Mouse (Mus musculus): ENCODE results near the gene Slc35e1. TPM values are rescaled to one million over a fixed set of nuclear protein-coding genes. Genes with fewer than 3 reads are reported as not detected.
A peak's percentile ranks its signal among the peaks of the same experiment; 100 is the strongest.

Slc35e1 gene
- polyA plus RNA-seq, 1 experiment from 2014 or later, result 11.9 TPM

DNA sequence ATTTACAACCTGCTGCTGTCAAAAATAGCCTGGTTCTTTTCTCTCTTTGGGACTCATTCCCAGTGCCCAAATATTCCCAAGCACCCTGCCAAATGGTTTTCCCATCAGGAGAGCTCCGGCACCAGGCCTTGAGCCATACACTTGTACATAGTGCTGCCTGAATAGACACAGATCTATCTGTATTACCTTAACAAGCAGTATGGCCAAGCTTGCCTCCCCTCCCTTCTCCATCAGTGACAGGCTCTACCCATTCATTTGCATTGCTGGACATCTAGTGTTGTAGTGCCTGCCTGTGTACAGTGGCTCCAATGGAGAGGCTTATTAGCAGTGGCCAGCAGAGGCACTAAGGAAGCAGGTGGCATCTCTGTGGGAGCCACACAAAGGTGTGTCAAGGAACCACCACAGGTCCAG is 8.1 kb upstream of the Slc35e1 start:
- H3K4me3 ChIP-seq, result no peak overlapping the region
- WGBS, result 78% methylated on average over 1 of the region's 1 CpGs
- no peak for ATAC-seq (ENCODE audit: extremely low read depth, insufficient number of reproducible peaks, low FRiP score, low TSS enrichment)
- no peaks in the 10 kb centered on the region for H3K27me3 ChIP-seq (replicated peaks)
- no peaks in the 10 kb centered on the region for H3K9me3 ChIP-seq
- H3K4me1 ChIP-seq, result peaks cover 61% of the 10 kb centered on the region
- no peak overlapping the region for H3K9ac ChIP-seq
- peak overlapping the region; percentile 80; the same call in 1 of the 2 replicates for H3K27ac ChIP-seq (replicated peaks)
- H3K4me2 ChIP-seq, result no peak overlapping the region
- peaks cover 25% of the 10 kb centered on the region for H3K36me3 ChIP-seq

DNA sequence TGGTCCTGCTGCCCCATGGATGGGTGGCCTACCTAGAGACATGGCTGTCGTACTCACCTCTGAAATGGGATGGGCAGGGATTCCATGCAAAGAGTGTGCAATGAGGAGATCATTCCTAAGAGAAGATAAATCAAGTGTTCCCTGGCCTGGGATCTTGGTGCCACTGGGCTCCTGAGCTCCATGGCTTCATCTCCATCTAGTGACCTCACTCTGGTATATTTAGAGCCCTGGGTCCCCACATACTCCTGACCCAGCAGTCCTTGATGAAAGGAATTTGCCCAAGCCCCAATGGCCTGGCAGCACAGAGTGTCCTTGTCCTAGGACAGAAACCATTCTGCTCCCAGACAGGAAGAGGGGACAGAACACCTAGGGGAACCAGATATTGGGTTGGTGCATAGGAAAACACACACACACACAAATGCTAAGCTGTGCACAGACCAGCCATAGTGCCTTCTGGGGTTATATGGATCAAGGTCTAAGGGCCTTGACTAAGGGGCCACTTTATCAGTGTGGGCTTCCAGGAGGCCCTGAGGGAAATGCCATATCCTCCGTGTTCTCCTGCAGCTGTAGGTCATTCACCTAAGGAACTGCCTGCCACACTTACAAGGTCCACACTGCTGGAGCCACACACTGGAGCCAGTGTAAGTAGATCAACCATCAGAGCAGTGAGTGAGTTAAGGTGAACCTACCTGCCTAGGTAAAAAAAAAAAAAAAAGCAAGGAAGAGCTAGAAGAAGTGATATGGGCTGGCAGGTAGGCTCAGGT is 7.3 kb upstream of the Slc35e1 start:
- Histone ChIP-seq H3K27ac (replicated peaks) (peak overlapping the region; percentile 80), H3K9me3 (no peaks in the 10 kb centered on the region), H3K27me3 (replicated peaks) (no peaks in the 10 kb centered on the region), H3K4me2 (0 out of 2 replicates have a peak overlapping the region, but pooled peaks have one; percentile 9), H3K9ac (peak overlapping the region; percentile 11; the same call in 1 of the 2 replicates), H3K4me3 (no peak overlapping the region), H3K36me3 (peaks cover 33% of the 10 kb centered on the region), H3K4me1 (peaks cover 53% of the 10 kb centered on the region)
- 68% methylated on average over 2 of the region's 2 CpGs for WGBS
- 0 out of 2 replicates have a peak, but pooled peaks have one; percentile 6 for ATAC-seq (ENCODE audit: extremely low read depth, insufficient number of reproducible peaks, low FRiP score, low TSS enrichment)

DNA sequence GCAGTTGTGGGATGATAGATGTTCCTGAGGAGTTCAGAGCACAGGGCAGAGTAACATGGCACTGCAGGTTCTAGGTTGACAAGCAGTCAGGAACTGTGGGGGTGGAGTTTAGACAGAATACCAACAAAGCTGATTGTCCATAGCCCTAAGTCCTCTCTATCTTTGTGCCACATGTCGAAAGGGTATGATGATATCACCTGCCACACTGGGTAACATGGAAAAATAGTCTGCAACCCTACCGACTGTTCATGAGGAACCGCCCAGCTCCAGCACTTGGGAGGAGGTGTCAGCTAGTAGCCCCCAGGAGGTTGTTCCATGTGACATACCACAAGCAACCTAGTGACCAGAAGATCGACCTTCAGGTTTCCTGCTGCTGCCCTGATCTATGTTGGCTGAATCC is 6.1 kb upstream of the Slc35e1 start:
- Histone ChIP-seq H3K9ac (0 out of 2 replicates have a peak overlapping the region, but pooled peaks have one; percentile 7), H3K27ac (replicated peaks) (peak overlapping the region; percentile 80; the same call in 1 of the 2 replicates), H3K27me3 (replicated peaks) (no peaks in the 10 kb centered on the region), H3K4me1 (peaks cover 49% of the 10 kb centered on the region), H3K9me3 (no peaks in the 10 kb centered on the region), H3K36me3 (peaks cover 36% of the 10 kb centered on the region), H3K4me2 (no peak overlapping the region), H3K4me3 (no peak overlapping the region)
- ATAC-seq (ENCODE audit: extremely low read depth, insufficient number of reproducible peaks, low FRiP score, low TSS enrichment), result no peak
- WGBS, result 82% methylated on average over 4 of the region's 4 CpGs

DNA sequence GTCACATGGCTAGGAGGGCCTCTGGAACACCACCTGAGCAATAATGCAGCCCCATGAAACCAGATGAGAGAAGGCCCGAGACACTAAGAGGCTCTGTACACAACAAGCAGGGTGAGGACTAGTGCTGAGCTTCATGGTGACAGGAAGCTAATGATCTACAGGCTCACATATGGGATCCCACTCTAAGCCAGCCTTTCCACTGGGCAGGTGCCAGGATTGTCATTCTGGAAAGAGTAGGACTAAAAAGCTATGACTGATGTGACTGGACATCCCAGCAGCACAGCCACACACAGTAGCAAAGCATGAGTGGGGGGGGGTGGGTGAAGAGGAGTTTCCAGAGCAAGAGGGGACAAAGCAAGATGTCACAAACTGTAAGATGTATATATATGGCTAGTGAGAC is 5.5 kb upstream of the Slc35e1 start:
- Histone ChIP-seq H3K36me3 (peaks cover 36% of the 10 kb centered on the region), H3K4me3 (no peak overlapping the region), H3K27me3 (replicated peaks) (no peaks in the 10 kb centered on the region), H3K9me3 (no peaks in the 10 kb centered on the region), H3K4me2 (no peak overlapping the region), H3K27ac (replicated peaks) (no peak overlapping the region), H3K4me1 (peaks cover 47% of the 10 kb centered on the region), H3K9ac (no peak overlapping the region)
- ATAC-seq (ENCODE audit: extremely low read depth, insufficient number of reproducible peaks, low FRiP score, low TSS enrichment), result no peak
- WGBS, result 71% methylated on average over 1 of the region's 1 CpGs

DNA sequence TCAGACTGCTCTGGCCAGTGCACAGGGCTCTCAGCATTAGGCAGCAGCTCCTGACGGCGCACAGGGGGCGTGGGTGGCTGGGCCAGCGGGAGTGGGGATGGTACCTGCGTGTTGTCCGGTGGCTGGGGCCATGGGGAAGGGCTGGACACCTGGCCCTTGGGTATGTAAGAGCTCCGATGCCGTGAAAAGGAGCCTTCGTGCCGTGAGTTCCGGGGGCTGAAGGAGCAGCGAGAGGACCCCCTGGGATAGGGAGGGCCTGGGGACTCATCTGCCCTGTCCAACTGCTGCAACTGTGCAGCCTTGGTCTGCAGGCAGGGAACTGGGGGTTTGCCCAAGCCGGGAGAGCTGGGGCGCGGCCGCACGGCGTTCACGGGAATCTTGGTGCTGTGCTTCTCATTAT is 3.8 kb upstream of the Slc35e1 start:
- Histone ChIP-seq H3K9ac (no peak overlapping the region), H3K9me3 (no peaks in the 10 kb centered on the region), H3K27ac (replicated peaks) (no peak overlapping the region), H3K4me2 (no peak overlapping the region), H3K27me3 (replicated peaks) (no peaks in the 10 kb centered on the region), H3K36me3 (peaks cover 32% of the 10 kb centered on the region), H3K4me1 (peaks cover 46% of the 10 kb centered on the region), H3K4me3 (no peak overlapping the region)
- no peak for ATAC-seq (ENCODE audit: extremely low read depth, insufficient number of reproducible peaks, low FRiP score, low TSS enrichment)
- WGBS, result 88% methylated on average over 19 of the region's 19 CpGs

DNA sequence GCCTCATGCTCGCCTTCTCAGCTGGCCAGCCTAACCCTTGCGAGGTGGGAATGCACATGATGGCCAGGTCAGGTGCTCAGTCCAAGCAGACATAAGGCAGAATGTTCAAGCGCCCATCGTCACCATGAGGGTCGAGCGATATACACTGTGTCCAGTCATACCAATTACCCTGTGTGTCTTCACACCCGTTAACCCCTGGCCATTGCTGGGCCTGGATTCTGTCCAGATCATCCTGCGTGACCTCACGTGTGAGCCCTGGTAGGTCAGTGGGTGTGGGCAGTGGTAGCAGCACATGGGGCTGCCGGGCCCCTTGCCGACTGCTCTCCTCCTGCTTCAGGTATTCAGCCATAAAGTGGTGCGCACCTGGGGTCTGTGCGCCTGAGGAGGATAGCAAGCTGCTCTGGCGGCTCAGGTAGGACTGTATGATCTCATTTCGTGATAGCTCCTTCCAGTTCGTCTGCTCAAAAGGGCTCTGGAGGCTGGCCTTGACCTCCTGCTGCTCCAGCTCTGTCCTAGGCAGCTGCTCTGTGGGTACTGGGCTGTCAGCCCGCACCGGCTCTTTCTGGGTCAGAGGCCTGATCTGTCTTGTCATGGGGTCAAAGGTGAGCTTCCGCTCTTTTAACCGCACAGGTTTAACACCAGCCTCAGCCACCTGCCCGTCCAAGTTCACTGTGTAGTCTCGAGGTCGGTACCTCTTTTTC is 3.1 kb upstream of the Slc35e1 start:
- Histone ChIP-seq H3K27ac (replicated peaks) (no peak overlapping the region), H3K9me3 (no peaks in the 10 kb centered on the region), H3K27me3 (replicated peaks) (no peaks in the 10 kb centered on the region), H3K9ac (no peak overlapping the region), H3K4me2 (no peak overlapping the region), H3K4me3 (no peak overlapping the region), H3K36me3 (peaks cover 32% of the 10 kb centered on the region), H3K4me1 (peaks cover 47% of the 10 kb centered on the region)
- 86% methylated on average over 23 of the region's 23 CpGs for whole genome bisulfite sequencing
- ATAC-seq (ENCODE audit: extremely low read depth, insufficient number of reproducible peaks, low FRiP score, low TSS enrichment), result no peak

DNA sequence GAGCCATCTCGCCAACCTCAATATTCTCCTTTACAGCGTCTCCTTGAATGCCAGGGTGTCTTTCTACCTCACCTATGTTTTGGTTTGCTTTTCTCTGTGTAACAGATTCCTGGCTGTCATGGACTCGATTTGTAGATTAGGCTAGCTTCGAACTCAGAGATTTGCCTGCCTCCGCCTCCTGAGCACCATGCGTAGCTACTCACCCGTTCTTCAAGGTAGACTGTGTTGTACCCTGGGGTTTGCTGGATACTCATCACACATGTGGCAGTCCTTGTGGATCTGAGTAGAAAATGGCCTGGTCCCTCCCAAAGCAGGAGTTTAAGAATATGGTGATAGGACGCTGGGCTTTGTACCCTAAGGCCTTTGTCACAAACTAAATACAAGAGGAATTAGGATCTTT is 967 bp upstream of the Slc35e1 start:
- peaks cover 44% of the 10 kb centered on the region for H3K36me3 ChIP-seq
- no peaks in the 10 kb centered on the region for H3K9me3 ChIP-seq
- H3K27ac ChIP-seq (replicated peaks), result peak overlapping the region; percentile 68
- peak overlapping the region; percentile 85 for H3K9ac ChIP-seq
- peak overlapping the region; percentile 91 for H3K4me2 ChIP-seq
- H3K4me1 ChIP-seq, result peaks cover 30% of the 10 kb centered on the region
- no peak for ATAC-seq (ENCODE audit: extremely low read depth, insufficient number of reproducible peaks, low FRiP score, low TSS enrichment)
- peak overlapping the region; percentile 97 for H3K4me3 ChIP-seq
- WGBS, result 10% methylated on average over 8 of the region's 8 CpGs
- no peaks in the 10 kb centered on the region for H3K27me3 ChIP-seq (replicated peaks)

DNA sequence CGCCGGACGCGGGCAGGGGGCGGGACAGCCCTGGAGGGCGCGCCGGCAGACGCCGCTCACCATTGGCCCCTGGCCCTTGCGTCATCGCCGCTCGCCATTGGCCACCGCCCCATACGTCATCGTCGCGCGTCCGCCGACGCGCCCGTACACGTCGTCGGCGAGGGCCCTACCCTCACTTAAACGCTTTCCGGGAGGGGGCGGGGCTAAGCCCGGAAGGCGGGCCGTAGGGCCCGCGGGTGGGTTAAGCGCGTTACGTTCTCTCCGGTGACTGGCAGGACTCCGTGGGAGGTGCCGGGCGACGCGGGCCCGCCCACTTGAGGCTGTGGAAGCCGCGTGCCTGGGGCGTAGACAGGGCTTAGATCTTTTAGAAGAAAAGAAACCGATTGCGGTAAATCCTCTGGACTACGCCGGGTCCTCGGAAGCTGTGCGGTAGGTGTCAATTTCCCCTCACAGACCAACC is 238 bp upstream of the Slc35e1 start:
- Histone ChIP-seq H3K9me3 (no peaks in the 10 kb centered on the region), H3K4me2 (peak overlapping the region; percentile 97), H3K4me3 (peak overlapping the region; percentile 97), H3K27ac (replicated peaks) (peak overlapping the region; percentile 79), H3K36me3 (peaks cover 50% of the 10 kb centered on the region), H3K27me3 (replicated peaks) (no peaks in the 10 kb centered on the region), H3K4me1 (peaks cover 28% of the 10 kb centered on the region), H3K9ac (peak overlapping the region; percentile 94)
- WGBS, result under 1% methylated on average over 44 of the region's 56 CpGs
- peak; percentile 97 for ATAC-seq (ENCODE audit: extremely low read depth, insufficient number of reproducible peaks, low FRiP score, low TSS enrichment)

DNA sequence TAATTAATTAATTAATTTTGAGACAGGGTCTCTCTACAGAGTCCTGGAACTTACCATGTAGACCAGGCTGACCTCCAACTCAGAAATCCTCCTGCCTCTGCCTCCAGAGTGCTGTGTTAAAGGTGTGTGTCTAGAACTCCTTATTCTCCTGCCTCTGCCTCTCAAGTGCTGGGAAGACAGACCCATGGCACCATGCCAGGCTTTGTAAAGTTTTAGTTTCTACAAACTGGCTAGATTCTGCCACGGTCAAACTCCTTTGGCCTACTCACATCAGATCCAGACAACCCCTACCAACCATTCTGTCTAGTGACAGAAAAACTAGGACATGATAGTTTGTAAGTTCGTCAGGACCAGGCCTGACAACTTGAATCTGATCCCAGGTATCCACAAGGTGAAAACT is 1.4 kb downstream of the Slc35e1 start:
- peak overlapping the region; percentile 94; the same call in 1 of the 2 replicates for H3K9ac ChIP-seq
- WGBS, result 81% methylated on average over 2 of the region's 2 CpGs
- no peaks in the 10 kb centered on the region for H3K27me3 ChIP-seq (replicated peaks)
- ATAC-seq (ENCODE audit: extremely low read depth, insufficient number of reproducible peaks, low FRiP score, low TSS enrichment), result no peak
- peaks cover 31% of the 10 kb centered on the region for H3K4me1 ChIP-seq
- peaks cover 55% of the 10 kb centered on the region for H3K36me3 ChIP-seq
- no peaks in the 10 kb centered on the region for H3K9me3 ChIP-seq
- peak overlapping the region; percentile 97 for H3K4me3 ChIP-seq
- H3K27ac ChIP-seq (replicated peaks), result no peak overlapping the region
- H3K4me2 ChIP-seq, result peak overlapping the region; percentile 97

DNA sequence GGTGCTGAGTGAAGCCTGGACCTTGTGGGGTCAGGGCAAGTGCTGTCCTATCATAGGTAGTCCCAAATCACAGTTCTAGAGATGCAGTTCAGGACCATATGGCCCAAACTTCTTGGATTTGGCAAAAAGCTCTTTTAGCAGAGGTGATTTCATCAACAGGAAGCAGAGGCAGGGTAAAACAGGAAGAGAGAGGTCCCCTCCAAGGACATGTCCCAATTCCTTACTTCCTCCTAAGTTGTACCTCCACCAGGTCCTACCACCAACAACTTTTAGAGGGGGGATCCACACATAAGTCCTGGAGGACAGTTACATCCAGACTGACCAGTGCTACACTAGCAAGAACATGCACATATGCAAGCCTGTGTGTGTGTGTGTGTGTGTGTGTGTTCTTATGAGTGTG is 5.4 kb downstream of the Slc35e1 start:
- no peaks in the 10 kb centered on the region for H3K27me3 ChIP-seq (replicated peaks)

DNA sequence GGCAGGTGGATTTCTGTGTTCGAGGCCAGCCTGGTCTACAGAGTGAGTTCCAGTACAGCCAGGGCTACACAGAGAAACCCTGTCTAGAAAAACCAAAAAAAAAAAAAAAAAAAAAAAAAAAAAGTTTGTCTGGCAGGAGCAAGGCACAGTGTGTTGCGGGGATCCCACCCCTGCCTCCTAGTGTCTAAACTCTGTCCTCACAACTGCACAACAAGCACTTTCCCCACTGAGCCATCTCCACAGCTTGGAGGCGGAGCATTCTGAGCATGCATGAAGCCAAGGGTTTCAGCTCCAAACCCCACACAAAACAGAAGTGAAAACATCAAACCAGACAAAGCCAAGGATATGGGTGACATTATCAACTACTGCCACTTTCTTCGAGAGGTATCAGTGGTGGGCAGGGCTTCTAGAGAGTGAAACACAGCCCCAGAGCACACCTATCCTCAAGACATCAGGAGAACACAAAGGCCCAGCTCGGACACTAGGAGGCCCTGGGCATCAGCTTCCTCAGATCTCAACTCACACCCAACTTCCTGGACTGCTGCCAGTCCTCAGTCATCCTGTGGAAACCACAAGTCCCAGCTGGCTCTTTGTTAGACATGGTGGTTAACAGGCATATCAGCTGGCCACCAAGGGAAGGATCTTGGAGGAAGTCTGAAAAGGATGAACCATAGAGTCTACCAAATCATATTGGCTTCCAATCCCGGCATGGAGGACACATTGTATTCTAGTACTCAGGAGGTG is 6.8 kb downstream of the Slc35e1 start:
- peaks cover 11% of the 10 kb centered on the region for H3K4me1 ChIP-seq
- H3K4me3 ChIP-seq, result no peak overlapping the region
- no peak overlapping the region for H3K9ac ChIP-seq
- no peak for ATAC-seq (ENCODE audit: extremely low read depth, insufficient number of reproducible peaks, low FRiP score, low TSS enrichment)
- WGBS, result 71% methylated on average over 6 of the region's 6 CpGs
- H3K27ac ChIP-seq (replicated peaks), result no peak overlapping the region
- H3K9me3 ChIP-seq, result no peaks in the 10 kb centered on the region
- H3K4me2 ChIP-seq, result no peak overlapping the region
- peaks cover 82% of the 10 kb centered on the region for H3K36me3 ChIP-seq
- no peaks in the 10 kb centered on the region for H3K27me3 ChIP-seq (replicated peaks)

More for the DNA sequence above, 5.4 kb downstream of the Slc35e1 start:
- Histone ChIP-seq H3K9ac (peak overlapping the region; percentile 28; the same call in 1 of the 2 replicates), H3K4me1 (peaks cover 24% of the 10 kb centered on the region), H3K36me3 (peaks cover 74% of the 10 kb centered on the region), H3K4me3 (no peak overlapping the region), H3K27ac (replicated peaks) (no peak overlapping the region), H3K9me3 (no peaks in the 10 kb centered on the region), H3K4me2 (no peak overlapping the region)
- no peak for ATAC-seq (ENCODE audit: extremely low read depth, insufficient number of reproducible peaks, low FRiP score, low TSS enrichment)
